Mouse (Mus musculus) cerebellum, adult 2 months (tissue): Measurements from ENCODE around the gene Acox1. TPM values are rescaled to one million over a fixed set of nuclear protein-coding genes. Genes with fewer than 3 reads are reported as not detected.
A peak's percentile ranks its signal among the peaks of the same experiment; 100 is the strongest.

Experiments used
- DNase-seq, 2 experiments: peaks; one replicate each; pipeline ENCODE4 v3.0.0; 2021
- H3K27ac ChIP-seq: fragments of 200-500 bp; 2 replicates; pipeline ENCODE4 v1.5.1; 2012; ENCODE audit warnings: low read length, control low read depth, inconsistent platforms; ENCODE audit not compliant: insufficient read depth
- H3K27me3 ChIP-seq: fragments of 200-500 bp; 2 replicates; pipeline ENCODE4 v1.6.1; 2012; ENCODE audit warnings: inconsistent platforms, mild to moderate bottlenecking, low read length, moderate library complexity; ENCODE audit not compliant: control insufficient read depth, insufficient read depth
- H3K4me1 ChIP-seq: fragments of 200-500 bp; 2 replicates; pipeline ENCODE4 v1.6.1; 2011; ENCODE audit warnings: low read length; ENCODE audit not compliant: control insufficient read depth, insufficient read depth
- H3K4me3 ChIP-seq: fragments of 200-500 bp; replicated peaks from 2 replicates; pipeline ENCODE3; 2011; ENCODE audit warnings: mild to moderate bottlenecking, low read depth, low read length, control low read depth; ENCODE audit not compliant: insufficient read depth
- CTCF ChIP-seq: fragments of 200-500 bp; IDR thresholded peaks from 2 replicates; pipeline ENCODE4 v1.5.1; 2011; ENCODE audit warnings: low read depth, mild to moderate bottlenecking, control low read depth, low read length, moderate library complexity, borderline replicate concordance; ENCODE audit not compliant: insufficient read depth
- POLR2A ChIP-seq: fragments of 200-500 bp; IDR thresholded peaks from 2 replicates; pipeline ENCODE4 v1.6.1; 2011; ENCODE audit warnings: low read length, control low read depth, borderline replicate concordance; ENCODE audit not compliant: insufficient read depth
- WGBS: fragments of 180-500 bp; shearing (Covaris S2); methylation state at CpG from one replicate; pipeline ENCODE4 v1.1.7; 2018; 5-methylcytosine and 5-hydroxymethylcytosine counted together
- polyA plus RNA-seq: library from polyadenylated mRNA; depleted of rRNA; stranded (reverse); fragments of >200 nt; gene quantifications from 2 replicates; pipeline ENCODE4 v1.2.3, GENCODE M21; 2012

The Acox1 gene
- polyA plus RNA-seq, 1 experiment, result 107 TPM

GRCm38 (mm10) chr11:116143468-116143867, 55.4 kb downstream of the Acox1 start:
- no peak for DNase-seq
- peaks cover 33% of the 10 kb centered on the region for H3K4me1 ChIP-seq
- TF ChIP-seq CTCF (no peak), POLR2A (no peak)
- 88% methylated on average over 3 of the region's 3 CpGs for WGBS
- H3K4me3 ChIP-seq, result no peak overlapping the region
- H3K27me3 ChIP-seq, result no peaks in the 10 kb centered on the region
- H3K27ac ChIP-seq, result no peak overlapping the region

- H3K27ac ChIP-seq, result no peak overlapping the region
These were observed 56.4 kb downstream of the Acox1 start for GRCm38 (mm10) chr11:116142211-116142991.

GRCm38 (mm10) chr11:116138468-116139138, 60.2 kb downstream of the Acox1 start, which contains the start of gene Mrpl38:
TSS of gene Mrpl38 (minus strand) at chr11:116138868.
- H3K4me1 ChIP-seq, result 0 out of 2 replicates have a peak, but pooled peaks cover 2% of the 10 kb centered on the region
- DNase-seq, result peak; percentile 86 to 91
- under 1% methylated on average over 60 of the region's 60 CpGs for WGBS

More at GRCm38 (mm10) chr11:116142211-116142991, 56.4 kb downstream of the Acox1 start:
- Histone ChIP-seq H3K4me3 (no peak overlapping the region), H3K27me3 (no peaks in the 10 kb centered on the region), H3K4me1 (peaks cover 23% of the 10 kb centered on the region)
- DNase-seq, result no peak
- 79% methylated on average over 10 of the region's 10 CpGs for WGBS
- TF ChIP-seq CTCF, result no peak
- no peak for TF ChIP-seq POLR2A

GRCm38 (mm10) chr11:116138096-116138467, 60.8 kb downstream of the Acox1 start:
- TF ChIP-seq CTCF, result no peak
- no peak for TF ChIP-seq POLR2A
- peak overlapping the region; percentile 35 for H3K27ac ChIP-seq
- peak overlapping the region; percentile 93 for H3K4me3 ChIP-seq
- no peak for DNase-seq
- 0 out of 2 replicates have a peak, but pooled peaks cover 3% of the 10 kb centered on the region for H3K4me1 ChIP-seq
- WGBS, result under 1% methylated on average over 20 of the region's 20 CpGs
- no peaks in the 10 kb centered on the region for H3K27me3 ChIP-seq

More at GRCm38 (mm10) chr11:116138468-116139138, 60.2 kb downstream of the Acox1 start, which contains the start of gene Mrpl38:
- Histone ChIP-seq H3K4me3 (peak within 1 kb of the TSS; percentile 93), H3K27me3 (no peaks in the 10 kb centered on the region), H3K27ac (peak within 1 kb of the TSS; percentile 35)
- TF ChIP-seq POLR2A (peak; percentile 39; the same call in 1 of the 2 replicates), CTCF (peak; percentile 69; the same call in 1 of the 2 replicates)

GRCm38 (mm10) chr11:116134171-116134570, 64.7 kb downstream of the Acox1 start:
- peaks cover 16% of the 10 kb centered on the region for H3K4me1 ChIP-seq
- H3K27me3 ChIP-seq, result no peaks in the 10 kb centered on the region
- peak in 1 of 2 experiments; percentile 11 for DNase-seq
- TF ChIP-seq CTCF (no peak), POLR2A (no peak)
- H3K4me3 ChIP-seq, result no peak overlapping the region
- no peak overlapping the region for H3K27ac ChIP-seq
- WGBS, result 86% methylated on average over 10 of the region's 10 CpGs

- Histone ChIP-seq H3K4me3 (no peak overlapping the region), H3K27ac (no peak overlapping the region), H3K4me1 (peaks cover 16% of the 10 kb centered on the region), H3K27me3 (no peaks in the 10 kb centered on the region)
- WGBS, result 51% methylated on average over 5 of the region's 5 CpGs
- no peak for TF ChIP-seq POLR2A
- no peak for TF ChIP-seq CTCF
- DNase-seq, result peak in 1 of 2 experiments; percentile 14
These were observed 65.3 kb downstream of the Acox1 start for GRCm38 (mm10) chr11:116133497-116133896.

- WGBS, result 56% methylated on average over 16 of the region's 16 CpGs
- peaks cover 21% of the 10 kb centered on the region for H3K4me1 ChIP-seq
- no peaks in the 10 kb centered on the region for H3K27me3 ChIP-seq
- H3K4me3 ChIP-seq, result no peak overlapping the region
- peak in 1 of 2 experiments; percentile 41 for DNase-seq
- peak; percentile 37; the same call in 1 of the 2 replicates for TF ChIP-seq CTCF
- TF ChIP-seq POLR2A, result no peak
- no peak overlapping the region for H3K27ac ChIP-seq
These were observed 66.2 kb downstream of the Acox1 start for GRCm38 (mm10) chr11:116132366-116133333.
